Mouse (Mus musculus) gastrocnemius, postnatal 14 days (tissue): ENCODE measurements around the gene Slc4a1. TPM values are rescaled to one million over a fixed set of nuclear protein-coding genes. Genes with fewer than 3 reads are reported as not detected.
A peak's percentile ranks its signal among the peaks of the same experiment; 100 is the strongest.
"Not testable (repeated sequence)": the region's sequence is repeated elsewhere in the genome, so short reads cannot be mapped to it uniquely, and the experiment has no call there.

ENCODE experiments used
- DNase-seq: peaks from one replicate; pipeline ENCODE4 v3.0.0; 2021; ENCODE audit warnings: mixed read lengths
- intact Hi-C: fragments of 180-260 bp; cut with DNase I; formaldehyde crosslinking; loops from one replicate; pipeline ENCODE4 v1.15.1; 2025; ENCODE audit warnings: low total_unique reads
- total RNA-seq, 2 experiments: library from RNA; stranded (reverse); gene quantifications; 2 replicates each; pipeline ENCODE4 v1.2.3; 2021

Gene Slc4a1
- total RNA-seq, 2 experiments from 2014 or later, result 0.59 to 1.5 TPM

DNA sequence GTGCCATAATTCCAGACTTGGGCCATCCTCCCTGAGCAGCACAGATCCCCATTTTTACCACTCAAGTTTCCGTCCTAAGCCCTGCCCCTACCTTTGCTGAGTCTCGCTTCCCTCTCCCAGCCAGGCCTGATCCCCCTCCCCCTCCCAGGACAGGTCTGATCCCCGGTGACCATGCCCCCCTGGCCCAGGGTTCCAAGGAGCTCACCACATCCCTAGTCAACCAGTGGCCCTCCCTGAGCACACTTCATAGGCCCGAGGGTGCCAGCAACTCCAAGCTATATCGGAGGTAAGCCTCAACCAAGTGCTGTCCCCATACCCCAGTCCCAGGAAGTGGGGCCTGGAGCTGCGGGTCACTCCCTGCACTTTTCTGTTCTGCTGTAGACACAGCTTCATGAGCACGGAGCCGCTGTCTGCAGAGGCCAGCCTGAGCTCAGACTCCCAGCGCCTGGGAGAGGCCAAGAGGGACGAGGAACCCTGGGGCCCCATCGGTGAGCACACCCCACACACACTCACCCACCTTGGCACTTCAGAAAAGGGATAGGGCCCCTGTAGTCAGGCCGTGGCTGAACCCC lies 34.6 kb upstream of the Slc4a1 start:
- intact Hi-C loops, result loop anchor here (5.0 kb wide), 1 partner anchor 73 kb away; no protein-coding TSS in a partner anchor
- DNase-seq, result no peak

- DNase-seq, result peak; percentile 54
- intact Hi-C loops, result loop anchor here (5.0 kb wide), 1 partner anchor 72 kb away; no protein-coding TSS in a partner anchor
Measured at GRCm38 (mm10) chr11:102399610-102400072, 33.6 kb upstream of the Slc4a1 start.

DNA sequence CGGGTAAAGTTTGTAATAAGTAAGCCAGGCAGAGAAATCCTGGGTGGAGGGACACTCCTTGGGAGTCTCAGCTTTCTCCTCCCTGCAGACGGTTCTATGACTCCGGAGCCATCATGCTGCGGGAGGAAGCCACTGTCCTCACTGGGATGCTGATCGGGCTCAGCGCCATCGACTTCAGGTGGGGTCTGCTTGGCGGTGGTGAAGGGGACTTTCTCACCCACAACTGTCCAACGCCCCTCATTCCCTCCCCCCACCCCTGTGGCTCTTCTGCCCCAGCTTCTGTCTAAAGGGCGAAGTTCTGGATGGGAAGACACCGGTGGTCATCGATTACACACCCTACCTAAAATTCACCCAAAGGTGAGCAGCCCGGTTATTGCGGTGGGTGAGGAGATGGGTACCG lies 33.1 kb upstream of the Slc4a1 start:
- intact Hi-C loops, result no loop called here
- DNase-seq, result no peak

DNA sequence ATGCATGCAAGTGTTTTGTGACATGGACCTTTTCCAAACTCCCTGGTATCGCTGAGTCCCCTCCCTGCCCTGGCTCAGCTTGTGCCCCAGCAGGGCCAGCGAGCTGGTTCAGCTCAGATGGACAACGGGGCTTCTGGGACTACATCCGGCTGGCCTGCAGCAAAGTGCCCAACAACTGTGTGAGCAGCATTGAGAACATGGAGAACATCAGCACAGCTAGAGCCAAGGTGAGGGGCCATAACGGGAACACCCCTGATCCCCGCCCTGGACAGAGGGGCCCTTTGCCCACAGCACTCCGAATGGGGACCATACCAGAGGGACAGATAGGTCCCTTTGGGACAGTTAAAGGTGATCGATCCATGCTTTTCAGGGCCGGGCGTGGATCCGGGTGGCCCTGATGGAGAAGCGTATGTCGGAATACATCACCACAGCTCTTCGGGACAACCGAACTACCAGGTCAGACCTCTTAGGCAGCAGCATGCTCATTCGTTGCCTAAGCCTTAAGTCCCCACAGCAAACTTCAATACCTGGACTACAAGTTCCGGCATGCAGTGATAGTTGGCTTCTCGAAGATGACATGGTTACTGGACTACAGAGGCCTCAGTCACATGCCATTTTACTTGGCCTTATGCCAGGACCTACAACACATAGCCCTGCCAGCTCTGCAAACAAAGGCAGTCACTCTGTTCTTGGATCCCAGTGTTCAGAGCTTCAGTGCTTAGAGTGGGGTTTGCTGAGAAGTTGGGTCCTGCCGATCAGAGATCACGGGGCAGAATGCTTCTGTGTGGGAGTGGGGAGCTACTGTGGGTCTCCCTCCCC lies 32.2 kb upstream of the Slc4a1 start:
- DNase-seq, result no peak
- intact Hi-C loops, result no loop called here

DNA sequence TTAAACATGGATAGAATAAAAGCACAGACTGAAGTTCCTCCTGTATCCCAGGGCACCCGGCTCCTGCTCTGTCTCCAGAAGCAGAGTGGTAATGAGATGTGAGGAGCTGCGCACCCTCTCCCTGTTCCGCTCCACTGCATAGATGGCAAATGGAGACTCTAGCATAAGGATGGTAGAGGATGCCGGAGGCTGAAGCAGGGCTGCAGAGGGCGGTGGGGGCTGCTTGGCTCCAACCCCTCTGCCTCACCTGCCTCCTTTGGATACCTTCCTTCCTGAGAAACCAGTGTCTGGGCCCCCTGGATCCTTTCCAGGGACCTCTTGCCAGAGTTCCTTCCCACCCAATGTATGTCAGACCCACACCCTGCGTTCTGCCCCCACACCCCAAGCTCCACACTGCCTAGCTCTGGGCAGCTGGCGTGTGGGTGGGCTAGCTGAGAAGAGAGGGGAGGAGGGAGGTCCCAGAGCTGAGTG lies 30.7 kb upstream of the Slc4a1 start:
- intact Hi-C loops, result no loop called here
- DNase-seq, result no peak

DNA sequence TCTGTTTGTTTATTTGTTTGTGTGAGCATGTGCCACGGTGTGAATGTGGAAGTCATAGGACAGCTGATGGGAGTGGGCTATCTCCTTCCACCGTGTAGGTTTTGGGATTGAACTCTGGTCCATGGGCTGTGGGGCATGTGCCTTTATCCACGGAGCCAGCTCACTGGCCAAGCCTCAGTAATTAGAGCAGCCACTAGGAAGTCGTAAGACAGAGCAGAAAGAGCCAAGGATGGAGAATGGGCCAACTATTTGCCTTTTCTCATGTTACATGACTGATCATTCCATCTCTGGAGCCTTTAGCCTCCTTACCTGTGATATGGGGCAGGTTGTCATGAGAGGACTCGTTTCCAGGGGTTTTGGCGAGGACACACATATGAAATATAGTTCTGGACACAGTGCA lies 30.3 kb upstream of the Slc4a1 start:
- no peak for DNase-seq
- intact Hi-C loops, result no loop called here

- intact Hi-C loops, result no loop called here
- no peak for DNase-seq
Measured at GRCm38 (mm10) chr11:102395250-102395649, 29.2 kb upstream of the Slc4a1 start.

DNA sequence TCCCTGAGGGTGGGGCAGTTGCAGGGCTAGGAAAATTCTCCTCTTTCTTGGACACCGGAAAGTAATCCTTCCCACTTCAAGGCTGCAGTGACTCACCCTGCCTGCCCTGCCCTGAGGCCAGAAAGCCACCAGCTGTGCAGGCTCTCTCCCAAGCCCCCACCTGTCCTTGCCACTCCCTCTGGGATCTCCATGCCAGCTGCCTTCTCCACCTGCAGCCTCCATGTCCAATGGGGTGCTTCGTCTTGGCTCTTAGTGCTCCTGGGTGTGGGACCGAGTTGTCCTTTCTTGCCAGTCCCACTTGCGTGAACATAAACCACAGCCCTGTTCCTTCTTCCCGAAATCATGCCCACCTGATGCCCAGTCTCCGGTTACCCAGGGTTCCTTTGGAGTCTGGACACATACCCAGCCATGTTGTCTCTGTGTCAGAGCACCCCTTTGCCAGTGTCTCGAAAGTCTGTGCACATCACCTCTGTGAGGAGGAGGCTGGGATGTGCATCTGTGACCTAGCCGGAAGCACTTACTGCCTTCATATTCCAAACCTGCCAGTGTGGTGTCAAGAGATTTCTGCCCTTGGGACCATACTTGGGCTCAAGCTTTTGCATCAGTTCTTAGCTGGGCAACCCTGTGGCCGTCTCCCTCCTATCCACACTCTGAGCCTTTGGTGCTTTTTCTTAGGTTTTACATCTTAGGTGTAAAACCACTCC lies 28.6 kb upstream of the Slc4a1 start:
- no peak for DNase-seq
- intact Hi-C loops, result no loop called here

DNA sequence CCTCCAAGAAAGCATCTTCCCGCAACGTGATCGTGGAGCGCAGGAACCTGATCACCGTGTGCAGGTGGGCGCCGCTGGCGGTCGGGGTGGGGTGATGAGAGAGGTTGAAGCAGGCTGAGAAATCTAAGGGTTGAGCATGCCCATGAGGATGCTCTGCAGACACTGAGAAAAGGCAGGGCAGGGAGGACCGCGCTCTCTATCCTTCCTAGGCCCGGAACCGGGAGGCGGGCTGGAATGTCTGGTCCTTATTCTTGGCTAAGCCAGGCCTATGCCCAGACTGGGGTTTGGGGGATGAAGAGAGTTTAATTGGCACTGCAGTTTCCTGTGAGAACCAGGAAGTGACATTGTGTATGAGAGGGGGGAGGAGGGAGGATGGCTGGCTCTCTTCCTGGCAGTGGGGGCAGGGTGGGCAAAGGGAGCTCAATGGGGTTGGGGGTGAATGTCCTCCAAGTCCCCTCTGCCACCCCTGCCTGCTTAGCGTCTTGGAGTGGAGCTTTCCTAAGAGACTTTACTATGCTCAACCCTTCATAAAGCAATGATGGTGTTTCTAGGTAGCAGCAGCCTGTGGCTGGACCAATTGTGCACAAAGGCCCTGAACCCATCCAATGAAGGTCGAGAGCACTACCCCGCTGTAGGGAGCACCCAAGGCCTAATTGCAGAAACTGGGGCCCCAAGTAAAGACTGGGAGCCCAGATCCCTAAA lies 27.9 kb upstream of the Slc4a1 start:
- no peak for DNase-seq
- intact Hi-C loops, result no loop called here

GRCm38 (mm10) chr11:102393238-102393634 lies 27.2 kb upstream of the Slc4a1 start, which contains the start of gene Rundc3a:
TSS of gene Rundc3a (plus strand) at chr11:102393403.
- peak; percentile 84 for DNase-seq
- intact Hi-C loops, result no loop called here

GRCm38 (mm10) chr11:102392441-102393237 lies 26.6 kb upstream of the Slc4a1 start:
- intact Hi-C loops, result no loop called here
- DNase-seq, result no peak

GRCm38 (mm10) chr11:102389436-102389835 lies 23.4 kb upstream of the Slc4a1 start:
- intact Hi-C loops, result loop anchor here (5.0 kb wide), 1 partner anchor 37 kb away; no protein-coding TSS in a partner anchor
- not testable (repeated sequence) for DNase-seq

DNA sequence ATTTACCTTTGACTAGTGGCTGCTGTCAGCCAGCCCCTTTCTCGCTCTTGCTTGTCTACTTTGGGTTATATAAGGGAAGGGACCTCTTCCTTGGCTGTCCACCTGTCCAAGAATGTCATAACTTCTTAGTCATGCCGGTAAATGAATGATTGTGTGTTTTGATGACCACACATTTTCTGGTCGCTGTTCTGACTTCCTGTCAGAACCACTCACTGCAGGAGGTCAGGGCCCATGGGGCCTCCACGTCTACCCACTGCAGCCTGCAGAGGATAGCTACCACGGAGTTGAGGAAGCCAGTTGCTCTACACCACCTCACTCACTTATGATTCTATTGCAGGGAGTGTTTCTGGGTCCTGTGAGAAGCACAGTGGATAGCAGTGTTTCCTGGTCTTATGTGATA lies 20.1 kb upstream of the Slc4a1 start:
- intact Hi-C loops, result loop anchor here (5.0 kb wide), 1 partner anchor 34 kb away; no protein-coding TSS in a partner anchor
- DNase-seq, result no peak

GRCm38 (mm10) chr11:102385075-102385474 lies 19.1 kb upstream of the Slc4a1 start:
- DNase-seq, result no peak

GRCm38 (mm10) chr11:102384418-102384817 lies 18.4 kb upstream of the Slc4a1 start:
- intact Hi-C loops, result no loop called here
- no peak for DNase-seq

More at GRCm38 (mm10) chr11:102385075-102385474, 19.1 kb upstream of the Slc4a1 start:
- intact Hi-C loops, result loop anchor here (5.0 kb wide), 1 partner anchor 33 kb away; no protein-coding TSS in a partner anchor

DNA sequence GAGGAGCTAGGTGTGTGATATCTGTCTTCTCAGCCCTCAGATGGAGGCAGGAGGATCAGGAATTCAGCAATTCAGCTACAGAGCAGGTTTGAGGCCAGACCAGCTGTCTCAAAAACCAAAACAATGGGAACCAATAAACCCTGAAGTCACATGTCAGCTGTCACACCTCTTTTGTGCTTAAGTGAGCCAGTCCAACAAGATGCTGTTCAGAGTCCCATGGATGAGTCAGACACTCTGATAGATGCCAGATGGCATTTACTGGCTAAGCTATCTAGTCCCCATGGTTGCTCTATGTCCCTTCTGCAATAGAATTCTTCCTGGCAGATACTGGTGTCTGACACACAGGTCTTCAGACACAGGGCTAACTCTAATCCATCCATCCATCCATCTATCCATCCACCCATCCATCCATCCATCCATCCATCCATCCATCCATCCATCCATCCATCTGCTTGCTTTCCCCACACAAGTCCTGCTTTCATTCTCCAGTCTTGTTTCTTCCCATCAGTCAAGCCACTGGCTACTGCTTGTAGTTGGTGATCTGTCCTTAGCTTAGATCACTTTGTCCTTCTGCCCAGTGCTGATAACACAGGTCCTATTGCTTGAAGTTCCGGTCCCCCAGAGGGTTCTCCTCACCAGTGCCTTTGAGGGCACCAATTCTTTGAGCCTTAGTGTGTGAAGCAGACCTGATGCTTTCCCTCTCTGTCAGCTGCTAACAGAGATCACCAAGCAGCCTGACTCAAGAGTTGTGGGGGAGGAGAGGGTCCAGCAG lies 17.5 kb upstream of the Slc4a1 start:
- DNase-seq, result no peak
- intact Hi-C loops, result no loop called here

DNA sequence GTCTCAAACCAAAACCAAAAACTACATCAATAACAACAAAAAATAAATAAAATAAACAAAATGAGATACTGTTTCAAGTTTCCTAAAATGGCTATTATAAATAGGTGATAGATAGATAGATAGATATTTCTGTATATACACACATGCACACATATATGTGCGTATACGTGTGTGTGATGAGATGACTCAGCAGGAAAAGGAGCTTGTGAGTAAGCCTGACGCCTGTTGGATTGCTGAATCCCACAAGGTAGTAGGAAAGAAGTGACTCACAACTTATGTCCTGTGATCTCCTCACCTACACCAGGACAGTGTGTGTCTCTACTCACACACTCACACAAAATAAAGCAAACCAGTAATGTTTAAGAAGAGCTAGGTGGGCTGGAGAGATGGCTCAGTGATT lies 16.8 kb upstream of the Slc4a1 start:
- intact Hi-C loops, result no loop called here

More for the DNA sequence above, 16.8 kb upstream of the Slc4a1 start:
- DNase-seq, result no peak
